Mouse (Mus musculus) adrenal gland, postnatal 0 days (tissue): ENCODE data around the gene Ubxn10. TPM values are rescaled to one million over a fixed set of nuclear protein-coding genes. Genes with fewer than 3 reads are reported as not detected.

Experiments used
- polyA plus RNA-seq: library from polyadenylated mRNA; unstranded; fragments of >200 nt; fragmentation: Nextera tagmentation; extraction: Ambion mirVana; gene quantifications from 2 replicates; pipeline ENCODE4 v1.2.1, GENCODE M21; 2015

The Ubxn10 gene
- polyA plus RNA-seq, result 0.61 and 1.2 TPM in 2 replicates

DNA sequence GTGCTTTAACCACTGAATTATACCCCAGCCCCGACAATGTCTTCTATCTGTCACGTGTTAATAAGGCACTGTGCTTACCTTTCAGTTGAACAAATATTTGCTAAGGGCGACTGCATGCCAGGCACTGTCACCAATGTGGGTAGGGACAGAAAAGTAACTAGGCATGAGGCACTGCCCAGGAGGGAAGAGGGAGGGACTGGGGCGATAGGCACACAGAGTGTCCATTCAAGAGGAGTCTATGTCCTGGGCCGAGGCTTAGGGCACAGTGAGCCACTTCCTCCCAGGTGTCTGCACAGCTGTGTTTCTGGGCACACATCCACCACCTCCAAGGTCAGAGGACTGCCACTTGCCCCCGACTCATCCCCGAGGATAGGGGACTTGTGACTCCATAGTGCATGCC lies at the start of gene Ubxn10:
Gene Ubxn10, minus strand, starts transcription at position 137 of the 400 bp plus-strand sequence.

DNA sequence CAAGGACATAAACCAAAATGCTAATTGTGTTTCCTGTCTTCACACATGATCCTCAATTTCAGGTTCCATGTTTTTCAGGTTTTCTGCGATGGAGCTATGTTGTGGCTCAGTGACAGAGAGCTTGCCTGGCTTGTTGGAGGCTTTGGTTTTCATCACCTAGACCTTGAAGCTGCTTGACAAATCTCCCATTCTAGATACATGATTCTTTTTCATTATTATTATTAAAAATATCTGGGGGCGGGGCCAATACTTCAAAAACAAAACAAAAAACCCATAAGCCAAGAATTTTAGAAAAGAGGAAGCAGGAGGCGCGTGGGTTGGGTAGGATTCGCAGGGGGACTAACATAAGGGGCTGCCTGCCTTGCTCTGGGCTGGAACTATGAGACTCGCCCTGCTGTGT lies 38.5 kb upstream of the Ubxn10 start, which contains the start of gene Pla2g2d:
Gene Pla2g2d, plus strand, starts transcription at position 301 of the 400 bp plus-strand sequence.

DNA sequence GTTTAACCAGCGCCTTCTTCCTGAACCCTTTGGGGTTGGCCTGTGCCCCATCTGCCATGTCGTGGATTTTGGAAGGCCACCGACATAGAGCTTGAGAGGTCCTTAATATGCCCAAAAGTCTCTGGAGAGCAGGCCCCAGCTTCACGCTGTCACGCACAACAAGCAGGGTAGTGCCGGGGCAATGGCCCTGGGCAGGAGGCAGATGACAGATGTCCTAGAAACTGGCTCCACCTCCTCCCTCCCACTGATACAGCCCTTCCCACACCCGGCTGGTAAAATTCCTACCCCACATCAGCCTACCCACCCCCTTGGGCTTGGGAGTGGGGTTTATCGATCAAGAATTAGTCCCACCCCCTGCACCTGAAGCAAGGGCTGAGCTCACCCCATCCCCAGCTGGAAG lies 20.4 kb upstream of the Ubxn10 start, which contains the start of gene Pla2g2f:
Gene Pla2g2f, minus strand, starts transcription at position 211 of the 400 bp plus-strand sequence.

DNA sequence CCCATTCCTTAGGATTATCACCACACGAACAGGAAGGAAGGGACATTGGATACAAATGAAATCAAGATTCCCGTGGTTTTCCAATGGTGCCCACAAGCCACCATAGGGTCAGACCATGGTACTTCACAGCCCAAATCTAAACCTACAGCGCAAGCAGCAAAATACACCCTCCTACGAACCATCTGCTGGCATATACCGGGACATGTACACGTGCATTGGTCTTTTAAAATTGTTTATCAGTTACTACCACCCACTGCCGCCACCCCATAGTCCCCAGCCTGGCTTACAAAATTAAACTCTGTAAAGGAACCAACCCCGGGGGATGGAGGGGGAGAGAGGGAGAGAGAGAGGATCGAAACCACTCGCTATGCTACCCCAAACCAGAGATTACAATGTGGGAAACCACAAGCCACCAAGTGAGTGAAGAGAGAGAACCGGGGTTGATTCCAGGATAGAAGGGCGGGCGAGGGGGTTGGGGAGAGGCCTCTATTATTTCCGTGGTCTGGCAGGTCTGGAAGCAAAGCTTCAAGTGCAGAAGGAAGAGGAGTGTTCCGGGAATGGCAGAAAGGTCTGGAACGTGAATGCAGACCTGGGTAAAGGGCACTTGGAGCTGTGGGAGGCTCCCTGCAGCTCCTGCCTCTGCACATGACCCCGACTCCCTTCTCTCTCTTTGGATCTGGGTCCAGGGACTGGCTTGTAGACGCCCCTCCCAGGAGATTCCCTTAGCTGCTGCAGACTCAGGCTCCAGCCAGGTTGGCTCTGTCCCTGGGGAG lies 12.4 kb downstream of the Ubxn10 start, which contains the start of gene Pla2g2c:
Gene Pla2g2c, plus strand, starts transcription at position 439 of the 773 bp plus-strand sequence.

Other genes with a start within 250 kb of the Ubxn10 start
- 0.17 and 0.24 TPM in 2 replicates for gene Vwa5b1, start 101.3 kb downstream of the Ubxn10 start, polyA plus RNA-seq
- 1.3 TPM in 2 replicates for gene Pla2g2c, start 12.4 kb downstream of the Ubxn10 start, polyA plus RNA-seq
- gene Pla2g2f, start 20.5 kb upstream of the Ubxn10 start, polyA plus RNA-seq, result 8.4 and 9.8 TPM in 2 replicates
- gene Pla2g2d, start 38.6 kb upstream of the Ubxn10 start, polyA plus RNA-seq, result 1.6 and 2.0 TPM in 2 replicates
- gene Pla2g5, start 126.3 kb upstream of the Ubxn10 start, polyA plus RNA-seq, result 51.0 and 71.1 TPM in 2 replicates
- gene Gm13030, start 136.8 kb upstream of the Ubxn10 start, polyA plus RNA-seq, result not detected in 2 replicates
- 0.50 TPM in 1 of 2 replicates, not detected in the other for gene Pla2g2e, start 140.8 kb upstream of the Ubxn10 start, polyA plus RNA-seq
- 2.4 and 3.1 TPM in 2 replicates for gene Otud3, start 176.8 kb upstream of the Ubxn10 start, polyA plus RNA-seq
- gene Rnf186, start 229.9 kb upstream of the Ubxn10 start, polyA plus RNA-seq, result 0.11 and 0.30 TPM in 2 replicates
- 6.9 and 9.6 TPM in 2 replicates for gene Tmco4, start 235.7 kb upstream of the Ubxn10 start, polyA plus RNA-seq